Mouse (Mus musculus) ES-E14 (cell line): ENCODE measurements around the gene Slc6a18.

Experiments
- CHD2 ChIP-seq: IDR thresholded peaks from 2 replicates; pipeline ENCODE4 v1.6.1; 2014; ENCODE audit warnings: mild to moderate bottlenecking, low read depth, low read length, inconsistent platforms
- HCFC1 ChIP-seq: IDR thresholded peaks from 2 replicates; pipeline ENCODE4 v1.6.1; 2012; ENCODE audit warnings: low read length, inconsistent platforms, borderline replicate concordance; ENCODE audit not compliant: insufficient read depth
- MAFK ChIP-seq: IDR thresholded peaks from 2 replicates; pipeline ENCODE4 v1.6.1; 2014; ENCODE audit warnings: mild to moderate bottlenecking, low read depth, low read length, inconsistent platforms; ENCODE audit not compliant: insufficient read depth
- ZC3H11A ChIP-seq: IDR thresholded peaks from 2 replicates; pipeline ENCODE4 v1.6.1; 2012; ENCODE audit warnings: low read depth, mild to moderate bottlenecking, inconsistent platforms, low read length, borderline replicate concordance

GRCm38 (mm10) chr13:73700554-73700953 is 22.7 kb upstream of the Slc6a18 start:
- TF ChIP-seq MAFK, result no peak
- no peak for TF ChIP-seq HCFC1
- TF ChIP-seq ZC3H11A, result no peak
- no peak for TF ChIP-seq CHD2
